In genomic region chr5:43353021-43353990, GRCm38 (mm10) we compare ENCODE assay signal across 8 mouse cellular contexts.
A peak's percentile ranks its signal among the peaks of the same experiment; 100 is the strongest.
DNase-seq lines count a peak whose midpoint lies in the region; ATAC-seq lines count a peak whose summit lies in the region.
"Had no signal": no experiment of that assay in that cellular context is flagged by ENCODE, and none has a peak within 500 bp of the region (broad histone marks: within the 10 kb centered on the region; RNA-seq: fewer than 3 reads in every experiment).

No protein-coding gene starts in this region.

- no peak overlapping the region for H3K4me3 ChIP-seq in neural tube, embryonic 11.5 days (ENCODE audit: low read depth, low read length)
- no peak overlapping the region for H3K4me3 ChIP-seq in hindbrain, embryonic 13.5 days
- H3K4me3 ChIP-seq: embryonic facial prominence, embryonic 15.5 days had no signal

- 0 out of 2 replicates have a peak, but pooled peaks have one; percentile 20 for ATAC-seq in neural tube, embryonic 11.5 days (ENCODE audit: insufficient read depth, low FRiP score, low TSS enrichment)
- peak; percentile 59 for ATAC-seq in cerebellum, adult (ENCODE audit: insufficient number of reproducible peaks, low FRiP score, low TSS enrichment)
- peak; percentile 28; the same call in 1 of the 2 replicates for ATAC-seq in hindbrain, embryonic 13.5 days (ENCODE audit: low FRiP score)
- ATAC-seq in monocyte, adult 5-6 weeks (replicated peaks; ENCODE audit: insufficient number of reproducible peaks, low FRiP score, low TSS enrichment, poor library complexity, severe bottlenecking): no peak

- peak; percentile 25 for DNase-seq in neural tube, embryonic 11.5 days (ENCODE audit: low spot score)
- DNase-seq in neural tube, embryonic 10.5 days (ENCODE audit: extremely low spot score, low spot score): no peak
- DNase-seq in telencephalon, adult 2 months (ENCODE audit: low read depth, low spot score): peak; percentile 63
- DNase-seq in heart, postnatal 10 days: no peak

- no peak overlapping the region for H3K27ac ChIP-seq in neural tube, embryonic 11.5 days (ENCODE audit: low read depth, low read length)
- peak overlapping the region; percentile 62 for H3K27ac ChIP-seq in hindbrain, embryonic 13.5 days
- H3K27ac ChIP-seq: embryonic facial prominence, embryonic 15.5 days had no signal

- no peaks in the 10 kb centered on the region for H3K9me3 ChIP-seq in neural tube, embryonic 11.5 days (ENCODE audit: control insufficient read depth, low read length)
- no peaks in the 10 kb centered on the region for H3K9me3 ChIP-seq in hindbrain, embryonic 13.5 days
- H3K9me3 ChIP-seq: embryonic facial prominence, embryonic 15.5 days had no signal

- 41% methylated on average over 23 of the region's 23 CpGs for WGBS in neural tube, embryonic 11.5 days
- 41% methylated on average over 23 of the region's 23 CpGs for WGBS in hindbrain, embryonic 13.5 days

- no peak overlapping the region for H3K9ac ChIP-seq in neural tube, embryonic 11.5 days (ENCODE audit: low read length)
- H3K9ac ChIP-seq in hindbrain, embryonic 13.5 days: no peak overlapping the region
- H3K9ac ChIP-seq: embryonic facial prominence, embryonic 15.5 days had no signal

- H3K4me2 ChIP-seq in neural tube, embryonic 11.5 days (ENCODE audit: low read depth): no peak overlapping the region
- peak overlapping the region; percentile 10; the same call in 1 of the 2 replicates for H3K4me2 ChIP-seq in hindbrain, embryonic 13.5 days
- H3K4me2 ChIP-seq: embryonic facial prominence, embryonic 15.5 days had no signal

- peaks cover 12% of the 10 kb centered on the region for H3K4me1 ChIP-seq in neural tube, embryonic 11.5 days (ENCODE audit: control insufficient read depth, insufficient read depth, low read length)
- peaks cover 37% of the 10 kb centered on the region for H3K4me1 ChIP-seq in hindbrain, embryonic 13.5 days (replicated peaks)

- no peaks in the 10 kb centered on the region for H3K27me3 ChIP-seq in neural tube, embryonic 11.5 days (ENCODE audit: control insufficient read depth, insufficient read depth, low read length)
- no peaks in the 10 kb centered on the region for H3K27me3 ChIP-seq in hindbrain, embryonic 13.5 days
- H3K27me3 ChIP-seq: embryonic facial prominence, embryonic 15.5 days had no signal

- no peaks in the 10 kb centered on the region for H3K36me3 ChIP-seq in neural tube, embryonic 11.5 days (ENCODE audit: control insufficient read depth, insufficient read depth, low read length)
- H3K36me3 ChIP-seq in hindbrain, embryonic 13.5 days: no peaks in the 10 kb centered on the region
- H3K36me3 ChIP-seq: embryonic facial prominence, embryonic 15.5 days had no signal

- intact Hi-C loops in heart, postnatal 10 days (cut with DNase I): loop anchor here (10.0 kb wide), 2 partner anchors 309 to 379 kb away; no protein-coding TSS in a partner anchor

Comparison
In these comparisons a context has a peak if more than half of its experiments do, and no peak if none do; other contexts are left out.
1. DNase-seq: peak in neural tube, embryonic 11.5 days (single experiment) and telencephalon, adult 2 months (single experiment); none in neural tube, embryonic 10.5 days (single experiment) and heart, postnatal 10 days (0 of 2).